Mouse (Mus musculus): ENCODE results near the gene Nrk. TPM values are rescaled to one million over a fixed set of nuclear protein-coding genes. Genes with fewer than 3 reads are reported as not detected.

Gene Nrk
- 0.04 and 0.05 TPM in 2 replicates for polyA plus RNA-seq (2012; rRNA removed)

DNA sequence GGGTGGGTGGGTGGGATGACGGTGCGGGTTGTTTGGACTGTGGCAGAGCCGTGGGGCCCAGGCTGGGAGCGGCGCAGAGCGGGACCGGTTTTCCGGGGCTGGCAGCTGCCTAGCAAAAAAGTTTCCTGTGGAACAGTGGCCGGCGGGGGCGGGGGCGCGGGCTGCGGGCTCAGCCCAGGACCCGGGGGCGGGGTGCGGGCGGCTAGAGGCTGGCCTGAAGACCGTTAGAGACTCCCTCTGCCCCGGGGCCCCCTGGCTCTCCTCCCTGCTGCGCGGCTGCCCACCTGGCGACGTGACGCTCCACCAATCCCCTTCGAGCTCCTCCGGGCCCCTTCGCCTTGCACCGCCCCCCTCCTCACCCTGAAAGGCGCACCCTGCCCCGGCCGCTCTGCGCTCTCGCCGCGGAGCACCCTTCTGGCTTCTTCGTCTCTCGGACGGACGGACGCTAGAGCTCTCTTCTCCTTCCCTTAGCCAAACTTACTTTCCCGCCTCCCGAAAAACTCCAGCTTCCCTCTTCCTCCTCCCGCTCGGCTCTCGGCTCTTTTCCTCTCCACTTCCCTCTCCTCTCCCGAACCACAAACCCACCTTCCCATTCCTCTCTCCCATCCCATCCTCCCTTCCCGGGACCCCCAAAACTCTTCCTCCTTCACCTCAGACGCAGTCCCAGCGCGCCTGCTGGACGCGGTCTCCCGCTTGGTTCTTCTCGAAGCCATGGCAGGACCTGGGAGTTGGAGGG lies at the start of gene Nrk:
TSS of gene Nrk (plus strand) at position 390 of the 736 bp plus-strand sequence.
- no peak for TF ChIP-seq POLR2A (IDR thresholded peaks at IDR 0.05; ENCODE audit: control insufficient read depth, extremely low read depth, insufficient read depth, low read length, poor library complexity)
- no peak for TF ChIP-seq CTCF (IDR thresholded peaks at IDR 0.05; ENCODE audit: borderline replicate concordance, control insufficient read depth, extremely low read depth, insufficient read depth, low read length, poor library complexity)
- Histone ChIP-seq H3K27ac (ENCODE audit: control insufficient read depth, insufficient read depth, low read length) (no peak within 1 kb of the TSS), H3K4me1 (replicated peaks; ENCODE audit: control insufficient read depth, insufficient read depth, low read length) (no peaks in the 10 kb centered on the region), H3K27me3 (ENCODE audit: control insufficient read depth, insufficient read depth, low read length) (no peaks in the 10 kb centered on the region), H3K4me3 (ENCODE audit: control insufficient read depth, insufficient read depth, low read length) (no peak within 1 kb of the TSS), H3K36me3 (ENCODE audit: control insufficient read depth, insufficient read depth, low read length) (no peaks in the 10 kb centered on the region)
- WGBS, result 4% methylated on average over 33 of the region's 55 CpGs
- no peak for DNase-seq

GRCm38 (mm10) chrX:138913366-138913765 lies 864 bp upstream of the Nrk start:
- DNase-seq, result no peak
- Histone ChIP-seq H3K27ac (ENCODE audit: control insufficient read depth, insufficient read depth, low read length) (no peak overlapping the region), H3K4me1 (replicated peaks; ENCODE audit: control insufficient read depth, insufficient read depth, low read length) (no peaks in the 10 kb centered on the region), H3K4me3 (ENCODE audit: control insufficient read depth, insufficient read depth, low read length) (no peak overlapping the region), H3K36me3 (ENCODE audit: control insufficient read depth, insufficient read depth, low read length) (no peaks in the 10 kb centered on the region), H3K27me3 (ENCODE audit: control insufficient read depth, insufficient read depth, low read length) (no peaks in the 10 kb centered on the region)
- TF ChIP-seq CTCF (IDR thresholded peaks at IDR 0.05; ENCODE audit: borderline replicate concordance, control insufficient read depth, extremely low read depth, insufficient read depth, low read length, poor library complexity), result no peak
- TF ChIP-seq POLR2A (IDR thresholded peaks at IDR 0.05; ENCODE audit: control insufficient read depth, extremely low read depth, insufficient read depth, low read length, poor library complexity), result no peak
- 3% methylated on average over 8 of the region's 8 CpGs for WGBS

GRCm38 (mm10) chrX:138914777-138915114 lies 516 bp downstream of the Nrk start:
- no peaks in the 10 kb centered on the region for H3K36me3 ChIP-seq (ENCODE audit: control insufficient read depth, insufficient read depth, low read length)
- H3K4me3 ChIP-seq (ENCODE audit: control insufficient read depth, insufficient read depth, low read length), result no peak overlapping the region
- no peaks in the 10 kb centered on the region for H3K27me3 ChIP-seq (ENCODE audit: control insufficient read depth, insufficient read depth, low read length)
- no peaks in the 10 kb centered on the region for H3K4me1 ChIP-seq (replicated peaks; ENCODE audit: control insufficient read depth, insufficient read depth, low read length)
- 20% methylated on average over 12 of the region's 12 CpGs for WGBS
- no peak for DNase-seq
- no peak overlapping the region for H3K27ac ChIP-seq (ENCODE audit: control insufficient read depth, insufficient read depth, low read length)
- TF ChIP-seq CTCF (IDR thresholded peaks at IDR 0.05; ENCODE audit: borderline replicate concordance, control insufficient read depth, extremely low read depth, insufficient read depth, low read length, poor library complexity), result no peak
- no peak for TF ChIP-seq POLR2A (IDR thresholded peaks at IDR 0.05; ENCODE audit: control insufficient read depth, extremely low read depth, insufficient read depth, low read length, poor library complexity)

DNA sequence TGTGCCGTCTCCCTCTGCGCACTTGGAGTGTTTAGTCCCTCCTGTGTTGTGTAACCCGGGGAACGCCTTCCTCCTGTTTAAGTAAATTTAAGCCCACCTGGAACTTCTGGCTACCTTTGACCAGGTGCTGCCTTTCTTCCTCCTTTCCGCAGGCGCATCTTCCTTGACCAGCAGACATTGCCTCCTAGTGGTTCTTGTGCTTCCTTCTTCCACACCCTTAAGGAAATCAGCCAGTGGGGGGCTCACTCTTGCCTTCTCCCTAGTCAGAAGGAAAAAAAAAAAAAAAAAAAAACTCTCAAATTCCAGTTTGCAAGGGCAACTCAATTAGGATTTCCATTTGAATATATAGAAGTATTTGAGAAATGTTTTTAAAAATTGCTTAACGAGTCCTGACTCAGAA lies 4.8 kb downstream of the Nrk start:
- no peaks in the 10 kb centered on the region for H3K4me1 ChIP-seq (replicated peaks; ENCODE audit: control insufficient read depth, insufficient read depth, low read length)
- no peaks in the 10 kb centered on the region for H3K36me3 ChIP-seq (ENCODE audit: control insufficient read depth, insufficient read depth, low read length)
- no peaks in the 10 kb centered on the region for H3K27me3 ChIP-seq (ENCODE audit: control insufficient read depth, insufficient read depth, low read length)
- H3K4me3 ChIP-seq (ENCODE audit: control insufficient read depth, insufficient read depth, low read length), result no peak overlapping the region
- H3K27ac ChIP-seq (ENCODE audit: control insufficient read depth, insufficient read depth, low read length), result no peak overlapping the region
- DNase-seq, result no peak
- WGBS, result 82% methylated on average over 7 of the region's 7 CpGs
- TF ChIP-seq CTCF (IDR thresholded peaks at IDR 0.05; ENCODE audit: borderline replicate concordance, control insufficient read depth, extremely low read depth, insufficient read depth, low read length, poor library complexity) (no peak), POLR2A (IDR thresholded peaks at IDR 0.05; ENCODE audit: control insufficient read depth, extremely low read depth, insufficient read depth, low read length, poor library complexity) (no peak)

- H3K4me1 ChIP-seq (replicated peaks; ENCODE audit: control insufficient read depth, insufficient read depth, low read length), result no peaks in the 10 kb centered on the region
- no peak overlapping the region for H3K4me3 ChIP-seq (ENCODE audit: control insufficient read depth, insufficient read depth, low read length)
- H3K36me3 ChIP-seq (ENCODE audit: control insufficient read depth, insufficient read depth, low read length), result no peaks in the 10 kb centered on the region
- no peak for DNase-seq
- no peak overlapping the region for H3K27ac ChIP-seq (ENCODE audit: control insufficient read depth, insufficient read depth, low read length)
- H3K27me3 ChIP-seq (ENCODE audit: control insufficient read depth, insufficient read depth, low read length), result no peaks in the 10 kb centered on the region
- TF ChIP-seq CTCF (IDR thresholded peaks at IDR 0.05; ENCODE audit: borderline replicate concordance, control insufficient read depth, extremely low read depth, insufficient read depth, low read length, poor library complexity) (no peak), POLR2A (IDR thresholded peaks at IDR 0.05; ENCODE audit: control insufficient read depth, extremely low read depth, insufficient read depth, low read length, poor library complexity) (no peak)
- 95% methylated on average over 6 of the region's 6 CpGs for WGBS
Measured at GRCm38 (mm10) chrX:138943905-138944304, 29.7 kb downstream of the Nrk start.

- H3K4me1 ChIP-seq (replicated peaks; ENCODE audit: control insufficient read depth, insufficient read depth, low read length), result no peaks in the 10 kb centered on the region
- H3K4me3 ChIP-seq (ENCODE audit: control insufficient read depth, insufficient read depth, low read length), result no peak overlapping the region
- no peaks in the 10 kb centered on the region for H3K27me3 ChIP-seq (ENCODE audit: control insufficient read depth, insufficient read depth, low read length)
- H3K36me3 ChIP-seq (ENCODE audit: control insufficient read depth, insufficient read depth, low read length), result no peaks in the 10 kb centered on the region
- DNase-seq, result no peak
- WGBS, result 84% methylated on average over 3 of the region's 3 CpGs
- TF ChIP-seq CTCF (IDR thresholded peaks at IDR 0.05; ENCODE audit: borderline replicate concordance, control insufficient read depth, extremely low read depth, insufficient read depth, low read length, poor library complexity) (no peak), POLR2A (IDR thresholded peaks at IDR 0.05; ENCODE audit: control insufficient read depth, extremely low read depth, insufficient read depth, low read length, poor library complexity) (no peak)
- H3K27ac ChIP-seq (ENCODE audit: control insufficient read depth, insufficient read depth, low read length), result no peak overlapping the region
Measured at GRCm38 (mm10) chrX:138960713-138961112, 46.5 kb downstream of the Nrk start.

GRCm38 (mm10) chrX:138978501-138978900 lies 64.3 kb downstream of the Nrk start:
- DNase-seq, result no peak
- no peaks in the 10 kb centered on the region for H3K36me3 ChIP-seq (ENCODE audit: control insufficient read depth, insufficient read depth, low read length)
- WGBS, result 71% methylated on average over 3 of the region's 3 CpGs
- H3K27me3 ChIP-seq (ENCODE audit: control insufficient read depth, insufficient read depth, low read length), result no peaks in the 10 kb centered on the region
- H3K27ac ChIP-seq (ENCODE audit: control insufficient read depth, insufficient read depth, low read length), result no peak overlapping the region
- H3K4me1 ChIP-seq (replicated peaks; ENCODE audit: control insufficient read depth, insufficient read depth, low read length), result no peaks in the 10 kb centered on the region
- no peak overlapping the region for H3K4me3 ChIP-seq (ENCODE audit: control insufficient read depth, insufficient read depth, low read length)
- TF ChIP-seq POLR2A (IDR thresholded peaks at IDR 0.05; ENCODE audit: control insufficient read depth, extremely low read depth, insufficient read depth, low read length, poor library complexity) (no peak), CTCF (IDR thresholded peaks at IDR 0.05; ENCODE audit: borderline replicate concordance, control insufficient read depth, extremely low read depth, insufficient read depth, low read length, poor library complexity) (no peak)

All from thymus, adult 2 months (tissue).